Mouse (Mus musculus): ENCODE measurements around the gene Nucb2.

GRCm38 (mm10) chr7:116574551-116574950 is 70.4 kb downstream of the Nucb2 start:
- TF ChIP-seq HCFC1 (IDR thresholded peaks at IDR 0.05; ENCODE audit: borderline replicate concordance, insufficient read depth, low read length): no peak
- no peak for TF ChIP-seq ZC3H11A (IDR thresholded peaks at IDR 0.05; ENCODE audit: borderline replicate concordance, low read depth, low read length)
- TF ChIP-seq MAFK (IDR thresholded peaks at IDR 0.05; ENCODE audit: insufficient read depth, low read depth, low read length): no peak

All from ES-E14 (cell line).